31 mouse cellular contexts compared by ENCODE assay signal in the genomic region with DNA sequence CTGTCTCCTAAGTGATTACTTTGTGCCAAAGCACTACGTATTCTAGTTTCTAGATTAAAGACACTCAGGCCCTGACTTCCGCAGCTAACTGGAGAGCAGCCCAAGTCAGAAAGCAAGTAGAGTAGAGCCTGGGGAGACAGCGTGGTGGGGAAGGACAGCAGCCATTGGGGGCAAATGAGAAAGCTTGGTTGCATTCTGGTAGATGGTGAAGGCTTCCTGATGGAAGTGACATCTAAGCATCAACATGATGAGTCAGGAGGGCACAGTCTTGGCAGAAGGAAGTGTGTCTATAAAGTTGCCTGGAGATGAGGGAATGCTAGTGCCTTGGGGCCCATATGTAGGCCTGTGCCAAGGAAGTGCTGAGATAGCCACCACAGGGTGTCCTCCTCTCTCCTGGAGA. TPM values are rescaled to one million over a fixed set of nuclear protein-coding genes. Genes with fewer than 3 reads are reported as not detected.
"Had no signal": no experiment of that assay in that cellular context is flagged by ENCODE, and none has a peak within 500 bp of the region (broad histone marks: within the 10 kb centered on the region; RNA-seq: fewer than 3 reads in every experiment).

No protein-coding gene starts in this region.

- H3K4me3 ChIP-seq: gastrocnemius, adult 2 months; heart, adult 2 months; hindbrain, embryonic 10.5 days; hindbrain, embryonic 12.5 days; intestine, embryonic 15.5 days; layer of hippocampus, adult 2 months; left cerebral cortex, adult 2 months; limb, embryonic 10.5 days; limb, embryonic 12.5 days; liver, embryonic 13.5 days; liver, embryonic 15.5 days had no signal

- DNase-seq: gastrocnemius, adult 2 months; gastrocnemius, postnatal 10 days; gastrocnemius, postnatal 25 days; heart, adult 2 months; heart, postnatal 10 days; heart, postnatal 4 days; kidney, adult 18-20 months; kidney, adult 8-10 months; kidney, postnatal 10 days; kidney, postnatal 25 days; kidney, postnatal 4 days; liver; liver, embryonic 13.5 days had no signal

- H3K27ac ChIP-seq: gastrocnemius, adult 2 months; heart, adult 2 months; hindbrain, embryonic 10.5 days; hindbrain, embryonic 12.5 days; hindbrain, embryonic 14.5 days; intestine, embryonic 15.5 days; layer of hippocampus, adult 2 months; left cerebral cortex, adult 2 months; limb, embryonic 10.5 days; limb, embryonic 12.5 days; liver, embryonic 13.5 days; liver, embryonic 15.5 days had no signal

- H3K27me3 ChIP-seq: hindbrain, embryonic 12.5 days; intestine, embryonic 15.5 days; limb, embryonic 12.5 days; liver, embryonic 13.5 days; liver, embryonic 15.5 days had no signal

- ATAC-seq: hindbrain, embryonic 16.5 days; inflammation-experienced regulatory T-cells, adult 6 months; intestine, embryonic 15.5 days had no signal

- H3K4me1 ChIP-seq: hindbrain, embryonic 10.5 days; hindbrain, embryonic 12.5 days; intestine, embryonic 15.5 days; limb, embryonic 10.5 days; limb, embryonic 12.5 days; liver, embryonic 13.5 days; liver, embryonic 15.5 days had no signal

RNA-seq across cellular contexts. Expression of a gene that starts 25.3 kb away (rescaled TPM):
- polyA plus RNA-seq: heart, adult 2 months; heart, embryonic 11.5 days; heart, embryonic 14.5 days; heart, embryonic 16.5 days; hindbrain, embryonic 10.5 days; hindbrain, embryonic 12.5 days; inflammation-experienced regulatory T-cells, adult 6 months; intestine, postnatal 0 days; kidney, embryonic 16.5 days; limb, embryonic 12.5 days; limb, embryonic 14.5 days; liver, embryonic 11.5 days; liver, embryonic 13.5 days; liver, embryonic 15.5 days had no signal
